ENCODE assay signal across 8 mouse cellular contexts in the genomic region with DNA sequence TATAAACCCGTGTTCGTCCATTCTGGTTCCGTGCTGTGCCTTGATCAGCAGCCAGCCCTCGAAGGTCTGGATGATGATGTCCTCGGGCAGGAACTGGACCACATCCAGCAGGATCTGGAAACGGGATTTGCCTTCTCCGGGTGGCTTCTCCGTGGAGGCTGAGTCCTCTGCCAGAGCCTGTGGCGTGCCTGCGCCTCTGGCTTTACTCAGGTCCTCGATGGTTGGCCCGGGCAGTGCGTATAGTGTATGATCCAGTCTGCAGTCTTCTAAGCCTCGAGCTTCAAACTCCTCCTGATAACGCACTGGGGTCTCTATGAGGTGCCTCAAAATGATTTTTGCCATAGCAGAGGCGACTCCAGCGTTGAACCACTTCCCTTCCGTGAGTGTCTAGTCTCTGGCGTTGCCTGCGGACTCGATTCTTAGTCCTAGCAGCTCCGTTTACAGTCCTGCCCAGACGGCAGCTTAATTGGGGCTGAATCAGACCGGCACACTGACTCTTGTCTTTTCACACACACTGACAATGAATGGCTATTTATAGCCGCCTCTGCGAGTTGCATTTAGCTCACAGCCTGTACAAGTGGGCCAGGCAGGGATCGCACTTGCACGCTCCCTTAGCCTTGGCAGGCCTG. TPM values are rescaled to one million over a fixed set of nuclear protein-coding genes. Genes with fewer than 3 reads are reported as not detected.
DNase-seq lines count a peak whose midpoint lies in the region; ATAC-seq and TF ChIP-seq lines count a peak whose summit lies in the region.

Hspb3 (minus strand) TSS at position 526 of the 629 bp plus-strand sequence.

- TF ChIP-seq POLR2A in lung, adult 2 months (IDR thresholded peaks at IDR 0.05; ENCODE audit: borderline replicate concordance, extremely low read depth, low read depth, low read length): no peak
- TF ChIP-seq POLR2A in heart, adult 2 months (IDR thresholded peaks at IDR 0.05; ENCODE audit: insufficient read depth, low read depth, low read length): peak; percentile 27; the same call in 1 of the 2 replicates

- WGBS in lung, embryonic 15.5 days: 59% methylated on average over 28 of the region's 28 CpGs
- 60% methylated on average over 28 of the region's 28 CpGs for WGBS in lung, adult 2 months
- WGBS in heart, adult 2 months: 34% methylated on average over 28 of the region's 28 CpGs

- no peak within 1 kb of the TSS for H3K9ac ChIP-seq in lung, embryonic 15.5 days
- H3K9ac ChIP-seq in heart, adult 2 months (ENCODE audit: low read depth, low read length): peak within 1 kb of the TSS; percentile 45

- intact Hi-C loops in heart, adult 2 months (cut with DNase I): no loop called here
- intact Hi-C loops in left cerebral cortex, postnatal 14 days (cut with DNase I): no loop called here

- H3K79me2 ChIP-seq in heart, adult 2 months (replicated peaks; ENCODE audit: control insufficient read depth, insufficient read depth, low read length): no peaks in the 10 kb centered on the region

- no peaks in the 10 kb centered on the region for H3K36me3 ChIP-seq in lung, embryonic 15.5 days
- no peaks in the 10 kb centered on the region for H3K36me3 ChIP-seq in heart, adult 2 months (ENCODE audit: control insufficient read depth, insufficient read depth, low read length)

- no peak for DNase-seq in lung, adult 2 months
- peak; percentile 46 for DNase-seq in embryo, embryonic 10 days (ENCODE audit: low spot score)
- peak; percentile 53 to 57 for DNase-seq in heart, adult 2 months
- DNase-seq in left cerebral cortex, postnatal 14 days (ENCODE audit: low spot score in 2 of 2): peak; percentile 42 to 76
- peak; percentile 30 to 66 for DNase-seq in right cerebral cortex, postnatal 36 days (ENCODE audit: low spot score in 2 of 2)
- no peak for DNase-seq in urinary bladder, postnatal 10 days (ENCODE audit: low spot score)

- H3K4me1 ChIP-seq in lung, embryonic 15.5 days: no peaks in the 10 kb centered on the region
- no peaks in the 10 kb centered on the region for H3K4me1 ChIP-seq in lung, adult 2 months (ENCODE audit: control insufficient read depth, insufficient read depth, low read length)
- H3K4me1 ChIP-seq in heart, adult 2 months (ENCODE audit: control insufficient read depth, insufficient read depth, low read length): no peaks in the 10 kb centered on the region

- H3K27me3 ChIP-seq in lung, embryonic 15.5 days: no peaks in the 10 kb centered on the region
- no peaks in the 10 kb centered on the region for H3K27me3 ChIP-seq in heart, adult 2 months (ENCODE audit: control insufficient read depth, insufficient read depth, low read length)

- H3K27ac ChIP-seq in lung, embryonic 15.5 days: no peak within 1 kb of the TSS
- H3K27ac ChIP-seq in heart, adult 2 months: peak within 1 kb of the TSS; percentile 82

- no peak for TF ChIP-seq CTCF in lung, adult 2 months (IDR thresholded peaks at IDR 0.05; ENCODE audit: insufficient read depth, low read length)
- TF ChIP-seq CTCF in heart, adult 2 months (IDR thresholded peaks at IDR 0.05): no peak

- H3K9me3 ChIP-seq in lung, embryonic 15.5 days: no peaks in the 10 kb centered on the region

- H3K4me3 ChIP-seq in lung, embryonic 15.5 days: no peak within 1 kb of the TSS
- no peak within 1 kb of the TSS for H3K4me3 ChIP-seq in lung, adult 2 months (replicated peaks; ENCODE audit: extremely low read depth, low read depth, low read length)
- H3K4me3 ChIP-seq in heart, adult 2 months: peak within 1 kb of the TSS; percentile 51

- no peak for TF ChIP-seq EP300 in heart, adult 2 months (IDR thresholded peaks at IDR 0.05; ENCODE audit: insufficient read depth, low read depth, low read length)

- peak within 1 kb of the TSS; percentile 26 for H3K4me2 ChIP-seq in lung, embryonic 15.5 days

- no peak for ATAC-seq in lung, embryonic 15.5 days (ENCODE audit: borderline replicate concordance, extremely low read depth, low FRiP score, low TSS enrichment)
- no peak for ATAC-seq in megakaryocyte, adult 5-6 weeks (ENCODE audit: poor library complexity, severe bottlenecking)

RNA-seq across cellular contexts. Expression of gene Hspb3, which starts in this region (rescaled TPM):
- polyA plus RNA-seq in lung, embryonic 15.5 days (2015; fragmentation: Nextera tagmentation; extraction: Ambion mirVana): 1.1 and 2.0 TPM in 2 replicates
- polyA plus RNA-seq in lung, adult 2 months (2012; rRNA removed): 0.27 and 0.92 TPM in 2 replicates
- total RNA-seq in heart, adult 2 months (2021): 10 to 100 TPM; 14.2 to 17.6 TPM
- 19.6 and 35.9 TPM in 2 replicates for polyA plus RNA-seq in heart, adult 2 months (2012; rRNA removed)
- total RNA-seq in left cerebral cortex, postnatal 14 days (2021): 10 to 100 TPM in 1 of 2 experiments, 1 to 10 TPM in 1; 9.8 to 14.5 TPM
- not detected in 2 replicates for total RNA-seq in megakaryocyte, adult 5-6 weeks (2015)
- total RNA-seq in megakaryocyte, adult 5-6 weeks (2017): not detected in 2 replicates

Comparison
In these comparisons a context has a peak if more than half of its experiments do, and no peak if none do; other contexts are left out.
1. RNA of gene Hspb3 (total RNA-seq): 14.2 to 17.6 TPM in heart, adult 2 months and 9.8 to 14.5 TPM in left cerebral cortex, postnatal 14 days; not detected in megakaryocyte, adult 5-6 weeks; every median in the first group is over 10 times any median in the second.
2. DNase-seq: peak in embryo, embryonic 10 days (single experiment), heart, adult 2 months (2 of 2), left cerebral cortex, postnatal 14 days (2 of 2) and right cerebral cortex, postnatal 36 days (2 of 2); none in lung, adult 2 months (single experiment) and urinary bladder, postnatal 10 days (single experiment).